Mouse (Mus musculus) ZHBTc4 (cell line): ENCODE results near the gene Calml4.
"Not testable (repeated sequence)": the region's sequence is repeated elsewhere in the genome, so short reads cannot be mapped to it uniquely, and the experiment has no call there.

Experiments
- DNase-seq: peaks from one replicate; pipeline ENCODE4 v3.0.0-alpha.2; 2011; ENCODE audit warnings: low read depth, low spot score

Calml4 gene

DNA sequence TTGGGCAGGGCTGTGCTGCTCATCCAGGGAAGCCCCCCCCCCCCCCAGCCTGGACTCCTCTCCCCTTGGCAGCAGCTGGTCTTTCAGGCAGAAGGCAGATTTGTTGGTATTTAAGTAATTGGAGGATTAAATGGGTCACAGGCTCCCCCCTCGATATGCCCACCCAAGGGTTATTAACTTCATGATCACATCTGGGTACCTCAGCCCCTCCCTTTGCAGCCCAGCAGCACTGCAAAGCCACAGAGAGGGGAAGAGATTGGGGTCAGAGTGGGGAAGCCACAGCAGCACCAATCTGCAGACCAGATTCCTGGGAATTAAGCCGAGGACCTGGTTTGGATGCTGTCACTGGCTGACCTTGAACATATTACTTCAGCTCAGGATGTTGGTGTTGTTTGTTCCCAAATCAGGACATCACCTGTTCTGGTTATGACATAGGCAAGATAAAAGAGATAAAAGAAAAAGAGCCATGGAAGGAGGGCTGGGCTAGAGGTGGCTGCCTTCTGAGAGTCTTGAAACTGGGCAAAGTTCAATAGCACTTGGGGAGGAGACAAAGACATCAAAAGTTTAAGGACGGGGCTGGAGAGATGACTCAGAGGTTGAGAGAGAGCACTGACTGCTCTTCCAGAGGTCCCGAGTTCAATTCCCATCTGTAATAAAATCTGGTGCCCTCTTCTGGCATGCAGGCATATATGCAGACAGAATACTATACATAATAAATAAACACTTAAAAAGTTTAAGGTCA, 22.0 kb upstream of the Calml4 start:
- no peak for DNase-seq

DNA sequence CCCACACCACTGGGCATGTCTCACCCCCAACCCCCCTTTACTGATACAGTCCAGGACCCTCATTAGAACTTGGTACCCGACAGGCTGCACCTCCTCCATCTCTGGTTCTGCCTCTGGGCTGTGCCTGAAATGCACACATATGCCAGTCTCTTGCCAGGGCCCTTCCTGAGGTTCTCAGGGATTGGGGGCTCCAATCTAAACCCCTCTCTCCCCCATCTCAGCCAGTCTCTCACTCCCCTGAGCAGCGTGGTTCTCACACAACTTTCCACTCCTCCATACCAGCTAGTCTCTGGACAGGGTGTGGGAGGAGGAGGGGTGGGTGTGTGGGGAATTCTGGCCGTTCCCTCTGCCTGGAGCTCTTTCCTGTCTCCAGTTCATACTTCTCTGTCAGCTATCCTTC, 20.3 kb upstream of the Calml4 start:
- DNase-seq = no peak

DNA sequence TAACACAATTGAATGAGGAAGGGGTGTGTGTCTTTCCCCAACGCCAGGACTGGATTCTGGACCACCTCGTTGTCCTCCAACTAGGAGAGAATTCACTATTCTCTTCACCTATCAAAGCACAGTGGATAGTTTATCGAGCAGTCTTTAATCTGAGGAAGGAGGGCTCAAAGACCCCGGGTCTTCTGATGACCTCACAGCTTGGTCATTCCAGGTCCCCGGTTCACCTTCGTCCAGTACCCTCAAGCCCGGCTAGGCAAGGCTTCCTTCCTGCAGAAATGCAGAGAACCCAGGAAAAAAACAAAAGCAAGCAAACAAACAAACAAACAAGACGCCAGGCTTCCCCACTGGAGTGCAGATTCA, 19.8 kb upstream of the Calml4 start:
- no peak for DNase-seq

DNA sequence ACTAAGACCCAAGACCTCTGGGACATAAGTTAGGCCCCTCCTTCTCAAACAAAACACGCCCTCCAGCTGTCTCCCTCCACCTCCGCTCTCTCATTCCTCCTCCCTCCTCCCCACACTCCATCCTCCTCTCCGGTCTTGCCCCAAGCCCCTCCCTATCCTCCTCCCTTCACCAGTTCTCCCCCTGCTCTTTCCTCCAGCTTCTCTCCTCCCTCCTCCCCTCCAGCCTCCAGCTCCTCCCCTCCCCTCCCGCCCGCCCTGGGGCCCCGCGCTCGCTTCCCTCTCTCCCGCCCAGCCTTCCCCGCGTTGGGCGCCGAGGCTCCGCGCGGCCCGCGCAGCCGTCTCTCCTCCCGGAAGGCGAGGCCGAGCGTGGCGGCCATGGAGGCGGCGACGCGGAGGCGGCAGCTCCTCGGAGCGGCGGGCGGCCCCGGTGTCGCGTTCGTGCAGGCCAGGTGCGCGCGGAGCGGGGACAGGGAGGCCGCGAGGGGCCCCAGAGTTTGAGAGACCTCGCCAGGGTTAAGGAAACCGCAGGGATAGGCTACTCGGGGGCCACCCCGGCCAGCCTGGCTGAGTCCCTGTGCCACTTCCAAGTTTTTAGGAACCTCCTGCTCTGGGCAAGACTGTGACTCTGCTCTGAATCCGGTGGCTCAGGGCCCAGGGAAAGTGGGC, 19.2 kb upstream of the Calml4 start, which contains the start of gene Cln6:
Gene Cln6 (plus strand): TSS at position 280 of the 666 bp plus-strand sequence.
- peak; percentile 95 for DNase-seq

DNA sequence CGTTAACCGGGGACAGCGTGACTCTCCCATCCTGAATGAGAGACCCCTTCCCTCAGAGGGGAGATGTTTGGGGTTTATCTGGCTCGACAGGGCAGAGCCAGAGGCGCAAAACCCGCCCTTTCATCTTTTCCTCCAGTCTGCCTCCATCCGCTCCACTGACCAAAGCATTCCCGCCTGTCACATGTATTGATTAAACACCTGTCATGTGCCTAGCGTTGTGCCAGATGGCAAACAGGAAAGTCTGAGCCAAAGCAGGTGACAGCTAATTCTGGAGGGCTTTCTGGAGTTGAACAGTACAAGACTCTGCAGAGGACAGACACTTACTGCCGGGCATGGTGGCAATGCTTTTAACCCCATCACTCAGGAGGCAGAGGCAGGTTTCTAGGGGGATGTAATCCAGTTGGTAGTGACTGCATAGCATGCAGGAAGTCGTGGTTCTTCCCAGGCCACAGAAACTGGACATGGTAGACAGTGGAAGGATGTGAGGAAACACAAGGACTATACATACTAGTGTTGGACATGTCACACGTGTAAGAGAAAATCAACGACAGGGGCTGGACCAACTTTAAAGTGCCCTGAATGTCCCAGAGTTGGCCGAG, 18.6 kb upstream of the Calml4 start:
- DNase-seq = no peak

DNA sequence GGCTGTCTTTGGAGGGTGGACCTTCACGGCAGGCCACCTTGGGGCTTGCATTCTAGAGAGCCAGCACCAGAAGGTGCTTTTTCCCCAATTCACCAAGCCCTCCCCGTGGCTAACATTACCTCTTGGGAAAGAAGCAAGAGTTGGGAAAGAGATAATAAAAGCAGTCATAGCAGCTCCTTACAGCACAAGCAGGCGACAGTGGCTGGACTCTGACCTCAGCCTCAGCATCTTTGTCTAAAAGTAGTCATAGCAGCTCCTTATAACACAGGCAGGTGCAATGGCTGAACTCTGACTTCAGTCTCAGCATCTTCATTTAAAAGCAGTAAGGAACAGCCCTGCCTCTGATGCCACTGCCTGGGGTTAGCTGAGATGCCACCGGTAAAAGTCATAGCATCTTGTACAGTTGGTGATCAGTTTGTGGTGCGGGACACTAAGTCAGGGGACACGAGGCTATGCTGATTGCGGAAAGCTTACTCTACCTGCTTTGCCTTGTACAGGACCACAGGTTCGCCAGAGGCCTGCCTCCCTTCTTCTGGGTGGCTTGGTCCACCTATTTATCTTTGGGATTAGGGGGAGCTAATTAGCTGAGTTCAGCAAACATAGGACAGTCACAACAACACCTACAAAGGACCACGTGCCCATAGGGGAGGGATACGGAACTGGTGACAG, 14.4 kb upstream of the Calml4 start:
- DNase-seq = no peak

DNA sequence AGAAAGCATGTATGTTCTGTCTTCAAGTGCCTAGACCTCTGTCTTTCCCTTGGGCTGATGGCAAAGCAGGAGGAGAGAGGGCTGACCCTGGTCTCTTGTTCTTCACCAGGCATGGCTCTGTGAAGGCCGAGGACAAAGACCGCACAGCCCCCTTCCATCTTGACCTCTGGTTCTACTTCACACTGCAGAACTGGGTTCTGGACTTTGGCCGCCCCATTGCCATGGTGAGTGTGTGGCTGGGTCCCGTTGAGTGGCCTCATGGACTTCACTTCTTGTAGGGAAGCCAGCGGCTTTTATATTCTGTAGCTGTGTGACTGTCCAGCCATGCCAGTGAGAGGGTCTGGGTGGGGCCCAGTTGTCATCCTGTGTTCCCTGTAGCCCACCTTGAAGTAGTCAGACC, 13.4 kb upstream of the Calml4 start:
- DNase-seq = no peak

DNA sequence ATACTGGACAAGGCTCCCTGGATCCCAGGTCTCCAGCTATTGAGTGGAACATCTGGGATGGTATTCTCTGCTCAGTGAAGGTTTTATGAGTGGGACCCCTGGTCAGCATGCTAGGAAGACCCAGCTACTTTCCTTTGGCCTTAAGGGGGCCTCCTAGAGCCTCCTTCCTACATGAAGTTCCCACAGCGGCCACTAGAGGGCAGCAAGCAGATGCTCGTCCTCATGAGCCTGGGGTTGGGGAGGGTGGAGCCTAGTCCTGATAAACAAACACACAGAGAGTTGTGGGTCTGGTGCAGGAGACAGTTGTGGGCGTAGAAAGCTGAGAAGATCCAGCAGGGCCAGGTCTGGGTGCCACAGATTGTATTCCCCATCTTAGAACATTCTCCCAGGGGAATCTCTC, 10.2 kb upstream of the Calml4 start:
- DNase-seq = peak; percentile 93

DNA sequence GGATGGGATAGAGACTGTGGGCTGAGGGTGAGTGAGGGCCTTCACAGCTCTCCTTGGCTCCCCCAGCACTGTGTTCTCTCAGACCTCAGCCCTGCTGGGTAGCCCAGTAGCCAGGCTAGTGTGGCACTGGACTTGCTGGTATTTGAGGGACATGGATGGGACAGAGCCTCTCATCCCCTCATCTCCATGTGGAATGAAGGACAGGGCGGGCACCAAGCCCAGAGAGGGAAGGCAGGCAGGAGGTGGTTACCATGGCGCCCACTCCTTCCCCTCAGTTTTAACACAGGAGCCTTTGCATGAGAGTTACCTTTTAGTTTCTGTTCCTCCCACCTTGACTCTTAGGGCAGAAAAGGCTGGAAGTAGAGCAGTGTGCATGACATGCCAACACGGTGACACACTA, 9.2 kb upstream of the Calml4 start:
- no peak for DNase-seq

DNA sequence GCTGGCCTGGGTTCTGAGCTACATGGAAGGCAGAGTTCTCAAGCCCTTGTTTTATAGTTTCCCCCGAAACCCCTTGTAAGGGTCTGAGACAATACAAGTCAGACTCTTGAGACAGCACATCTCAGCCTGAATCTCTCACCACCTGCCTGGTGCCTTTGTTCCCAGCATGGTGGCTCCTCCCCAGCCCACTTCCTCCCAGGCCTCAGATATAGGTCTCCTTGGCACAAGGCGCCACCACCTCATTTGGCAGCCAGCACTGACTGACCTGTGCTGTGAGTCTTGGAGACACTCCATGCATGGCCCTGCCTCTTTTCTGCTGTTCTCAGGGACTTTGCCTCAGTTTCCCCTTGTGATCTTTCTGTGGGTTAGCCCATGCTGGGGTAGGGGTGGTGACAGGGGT, 6.3 kb upstream of the Calml4 start:
- no peak for DNase-seq

DNA sequence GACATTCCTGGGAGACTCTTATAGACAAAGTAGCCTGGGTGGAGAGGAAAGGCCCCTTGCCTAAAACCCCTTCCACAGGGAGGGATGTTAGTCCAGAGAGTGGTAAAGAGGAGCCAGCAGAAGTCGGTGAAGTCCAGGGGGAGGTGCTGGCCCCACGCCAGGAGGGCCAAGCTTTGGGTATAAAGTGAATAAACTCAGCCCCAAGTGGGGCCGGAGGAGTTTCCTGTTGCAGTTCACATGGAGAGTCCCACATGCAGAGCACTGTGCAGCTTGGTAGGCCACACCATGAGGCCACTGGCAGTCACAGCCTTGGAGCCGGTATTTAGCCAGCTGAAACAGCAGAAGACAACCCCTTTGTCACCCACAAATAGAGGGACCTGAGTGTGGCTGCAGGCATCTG, 3.4 kb upstream of the Calml4 start:
- no peak for DNase-seq

DNA sequence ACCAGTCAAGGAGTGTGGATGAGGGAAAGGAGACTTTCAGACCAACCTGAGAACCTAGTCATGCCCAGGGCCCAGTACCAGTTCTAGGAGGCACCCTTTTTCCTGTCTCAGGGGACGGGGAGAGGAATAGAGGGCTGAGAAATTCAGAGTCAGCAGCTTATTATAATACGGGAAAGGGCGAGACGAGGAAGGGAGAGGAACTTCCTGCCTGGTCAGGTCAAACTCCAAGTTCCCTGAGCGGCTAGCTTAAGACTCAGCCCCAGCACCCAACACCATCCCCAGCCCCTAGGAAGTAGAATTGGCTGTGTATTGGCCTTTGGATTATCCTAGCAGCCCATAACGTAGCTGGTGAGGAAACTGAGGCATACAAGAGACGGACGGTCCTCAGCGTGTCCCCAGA, 664 bp upstream of the Calml4 start:
- DNase-seq = no peak

DNA sequence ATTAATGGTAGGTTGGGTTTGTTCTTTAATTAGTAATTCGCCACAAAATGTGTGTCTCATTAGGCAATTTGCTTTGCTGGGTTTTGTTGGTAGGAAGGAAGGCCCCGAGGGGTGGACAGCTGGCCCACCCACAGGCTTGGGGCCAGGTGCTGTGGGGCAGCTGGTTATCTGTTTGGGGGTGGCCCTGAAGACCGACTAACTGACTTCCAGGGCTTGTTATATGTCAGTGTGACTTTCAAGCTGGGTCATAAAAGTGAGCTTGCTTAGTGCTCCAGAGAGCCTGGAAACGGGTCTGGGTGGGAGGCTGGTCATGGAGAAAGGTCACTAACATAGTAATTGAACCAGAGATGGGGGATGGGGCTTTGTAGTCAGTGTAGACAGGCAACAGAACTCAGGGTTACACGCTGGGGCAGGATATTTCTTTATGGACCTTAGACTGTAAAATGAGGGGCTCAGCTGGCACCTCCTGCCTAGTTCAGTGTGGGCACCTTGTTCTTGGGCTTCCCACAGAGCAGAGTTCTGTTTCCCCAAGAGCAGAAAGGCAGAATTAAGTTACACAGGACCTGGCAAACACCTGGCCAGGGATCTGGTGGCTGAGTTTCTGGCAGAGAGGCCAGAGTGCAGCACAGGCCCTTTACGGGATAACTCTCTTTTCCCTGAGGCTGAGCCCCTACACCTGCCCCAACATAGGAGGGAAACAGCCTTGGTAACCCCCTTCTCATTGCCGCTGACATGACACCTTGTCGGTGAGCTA, 563 bp downstream of the Calml4 start:
- DNase-seq = no peak

DNA sequence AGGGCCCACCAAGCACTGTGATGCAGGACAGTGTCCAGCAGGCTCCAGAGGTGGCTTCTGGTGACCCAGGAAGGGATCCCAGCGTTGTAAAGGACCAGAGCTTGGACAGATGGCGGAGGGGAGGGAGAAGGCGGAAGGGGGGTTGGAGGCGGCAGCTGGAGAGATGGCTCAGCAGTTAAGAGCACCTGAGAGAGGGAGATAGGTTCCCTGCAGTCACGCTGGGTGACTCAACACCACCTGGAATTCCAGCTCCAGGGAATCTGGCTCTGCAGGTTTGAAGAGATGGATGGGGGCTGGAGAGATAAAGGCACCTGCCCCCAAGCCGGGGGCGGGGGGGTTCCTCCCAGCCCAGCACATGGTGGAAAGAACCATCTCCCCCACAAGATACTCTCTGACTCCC, 2.2 kb downstream of the Calml4 start:
- DNase-seq = not testable (repeated sequence)

DNA sequence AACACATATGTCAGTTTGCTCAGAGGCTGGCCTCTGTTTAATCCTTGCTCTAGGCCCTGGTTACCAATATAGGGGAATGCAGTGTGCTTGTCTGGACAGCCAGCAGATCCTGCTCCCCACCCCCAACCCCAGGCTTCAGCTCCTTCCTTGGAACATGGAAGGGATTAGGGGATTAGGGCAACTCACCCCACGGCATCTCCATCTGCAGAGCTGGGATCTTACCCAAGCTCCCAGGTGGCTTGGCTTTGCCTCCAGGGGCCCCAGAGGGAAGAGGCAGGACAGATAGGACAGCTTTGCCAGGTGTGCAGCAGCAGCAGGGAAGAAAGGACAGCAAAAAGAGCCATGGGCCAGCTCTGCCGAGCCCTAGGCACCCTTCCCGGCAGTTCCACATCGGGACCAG, 3.0 kb downstream of the Calml4 start:
- DNase-seq = no peak

DNA sequence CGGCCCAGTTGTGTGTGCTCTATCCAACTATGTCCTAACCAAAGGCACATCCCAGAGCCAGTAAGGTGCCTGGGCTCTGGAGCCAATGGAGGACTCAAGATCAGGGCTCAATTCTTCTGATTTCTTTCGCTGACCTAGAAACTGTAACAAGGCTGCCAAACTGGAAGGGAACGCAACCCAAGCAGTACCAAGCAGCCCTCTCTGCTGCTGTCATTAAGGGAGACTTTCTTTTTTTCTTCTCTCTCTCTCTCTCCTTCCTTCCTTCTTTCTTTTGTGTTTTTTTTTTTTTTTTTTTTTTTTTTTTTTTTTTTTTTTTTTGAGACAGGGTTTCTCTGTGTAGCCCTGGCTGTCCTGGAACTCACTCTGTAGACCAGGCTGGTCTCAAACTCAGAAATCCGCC, 11.4 kb downstream of the Calml4 start:
- not testable (repeated sequence) for DNase-seq

DNA sequence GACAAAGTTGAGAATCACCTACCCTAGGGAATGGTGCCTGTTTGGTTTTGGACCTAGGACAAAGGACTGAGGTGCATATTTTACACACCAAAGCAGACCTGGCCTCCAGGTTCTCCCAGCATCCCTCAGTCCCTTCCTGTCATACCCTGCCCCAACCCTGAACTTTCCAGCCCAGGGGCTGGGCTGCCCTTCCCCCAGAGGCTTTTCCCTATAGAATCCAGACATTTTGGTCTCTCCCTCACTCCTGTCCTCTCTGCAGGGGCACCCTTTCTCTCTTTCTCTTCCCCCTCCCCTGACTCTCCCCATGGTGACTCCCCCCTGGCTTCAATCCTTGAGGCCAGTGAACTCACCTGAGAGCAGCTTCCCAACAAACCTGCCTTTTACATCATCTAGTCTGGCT, 12.8 kb downstream of the Calml4 start:
- DNase-seq = no peak

DNA sequence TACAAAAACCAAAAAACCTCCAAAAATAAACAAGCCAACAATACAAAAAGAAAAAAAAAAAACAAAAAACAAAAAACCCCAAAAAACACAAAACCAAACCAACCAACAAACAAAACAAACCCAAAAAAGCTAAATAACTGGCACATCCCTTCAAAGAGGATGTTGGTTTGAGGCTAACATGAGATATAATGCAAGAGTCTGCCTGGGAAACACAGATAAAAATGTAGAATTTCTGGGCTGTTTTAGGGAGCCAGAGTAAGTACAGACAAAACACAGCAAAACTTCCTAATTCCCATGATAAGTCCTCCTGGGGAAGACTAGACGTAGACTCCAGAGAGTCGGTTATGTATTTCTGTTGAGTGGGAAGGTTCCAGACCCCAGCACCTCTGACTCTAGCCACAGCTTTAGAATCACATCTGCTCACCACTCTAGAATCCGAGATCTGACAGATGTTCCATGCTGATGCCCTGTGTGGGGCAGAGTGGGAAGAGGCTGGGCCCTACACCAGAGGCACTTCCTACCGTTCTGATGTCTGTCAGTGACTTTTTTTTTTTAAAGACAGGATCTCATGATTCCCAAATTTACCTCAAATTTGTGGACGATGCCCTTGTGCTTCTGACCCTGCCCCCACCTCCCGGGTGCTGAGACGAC, 19.2 kb downstream of the Calml4 start:
- no peak for DNase-seq

DNA sequence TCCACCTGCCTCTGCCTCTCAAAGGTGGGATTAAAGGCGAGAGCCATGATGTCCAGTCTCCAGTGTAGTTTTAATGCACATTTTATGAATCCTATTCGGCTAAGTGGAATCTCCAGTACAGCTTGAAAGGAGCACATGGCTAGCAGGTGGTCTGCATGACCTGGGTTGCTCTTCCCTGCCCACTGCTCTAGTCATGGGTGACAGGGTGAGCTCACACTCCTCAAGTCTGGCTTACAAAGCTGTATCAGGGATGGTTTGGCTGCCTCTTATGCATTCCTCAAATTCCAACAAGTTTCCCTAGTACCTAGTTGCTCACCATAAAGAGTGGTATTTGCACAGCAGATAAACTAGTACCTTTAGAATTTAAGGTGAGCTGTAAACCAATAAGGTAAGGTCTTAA, 19.9 kb downstream of the Calml4 start:
- no peak for DNase-seq

DNA sequence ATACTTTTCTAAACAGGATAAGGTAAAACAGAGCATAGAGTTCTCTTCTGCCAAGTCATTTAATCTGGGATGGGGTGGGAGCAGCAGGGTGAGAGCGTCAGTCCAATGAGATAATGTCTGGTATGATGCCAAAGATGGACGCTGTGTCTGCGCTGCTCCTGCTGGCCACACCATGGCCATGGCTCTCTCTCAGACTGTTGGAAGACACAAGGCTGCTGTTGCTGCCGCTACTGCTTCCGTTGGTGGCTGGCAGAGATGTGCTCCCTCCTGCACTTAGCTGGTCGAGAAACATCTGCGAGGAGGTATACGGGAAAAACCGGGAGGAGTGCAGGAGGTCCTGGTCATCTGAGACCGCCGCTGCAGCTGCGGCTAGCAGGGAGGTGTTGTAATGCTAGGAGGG, 24.0 kb downstream of the Calml4 start:
- DNase-seq = no peak

DNA sequence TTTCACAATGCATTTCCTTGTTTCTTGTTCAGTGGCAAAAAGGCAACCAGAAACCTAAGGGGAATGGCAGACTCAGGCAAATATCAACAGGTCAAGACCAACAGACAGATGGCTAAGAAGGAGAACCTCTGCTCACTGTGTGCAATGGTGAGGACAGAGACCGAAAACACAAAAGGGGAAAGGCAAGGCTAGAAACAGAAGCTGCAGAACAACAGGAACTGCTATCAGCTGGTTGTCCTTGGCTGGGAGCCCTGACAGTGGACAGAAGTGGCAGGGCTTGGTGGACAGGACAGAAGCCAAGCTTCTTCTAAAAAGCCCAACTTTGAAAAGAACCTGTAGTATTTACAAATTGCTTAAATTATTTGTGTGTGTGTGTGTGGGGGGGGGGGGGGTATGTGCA, 36.6 kb downstream of the Calml4 start:
- DNase-seq = no peak
